Mouse (Mus musculus): ENCODE measurements around the gene Fgfr2. TPM values are rescaled to one million over a fixed set of nuclear protein-coding genes. Genes with fewer than 3 reads are reported as not detected.
A peak's percentile ranks its signal among the peaks of the same experiment; 100 is the strongest.

Fgfr2 gene
- total RNA-seq, 2 experiments from 2014 or later: 190 to 480 TPM

DNA sequence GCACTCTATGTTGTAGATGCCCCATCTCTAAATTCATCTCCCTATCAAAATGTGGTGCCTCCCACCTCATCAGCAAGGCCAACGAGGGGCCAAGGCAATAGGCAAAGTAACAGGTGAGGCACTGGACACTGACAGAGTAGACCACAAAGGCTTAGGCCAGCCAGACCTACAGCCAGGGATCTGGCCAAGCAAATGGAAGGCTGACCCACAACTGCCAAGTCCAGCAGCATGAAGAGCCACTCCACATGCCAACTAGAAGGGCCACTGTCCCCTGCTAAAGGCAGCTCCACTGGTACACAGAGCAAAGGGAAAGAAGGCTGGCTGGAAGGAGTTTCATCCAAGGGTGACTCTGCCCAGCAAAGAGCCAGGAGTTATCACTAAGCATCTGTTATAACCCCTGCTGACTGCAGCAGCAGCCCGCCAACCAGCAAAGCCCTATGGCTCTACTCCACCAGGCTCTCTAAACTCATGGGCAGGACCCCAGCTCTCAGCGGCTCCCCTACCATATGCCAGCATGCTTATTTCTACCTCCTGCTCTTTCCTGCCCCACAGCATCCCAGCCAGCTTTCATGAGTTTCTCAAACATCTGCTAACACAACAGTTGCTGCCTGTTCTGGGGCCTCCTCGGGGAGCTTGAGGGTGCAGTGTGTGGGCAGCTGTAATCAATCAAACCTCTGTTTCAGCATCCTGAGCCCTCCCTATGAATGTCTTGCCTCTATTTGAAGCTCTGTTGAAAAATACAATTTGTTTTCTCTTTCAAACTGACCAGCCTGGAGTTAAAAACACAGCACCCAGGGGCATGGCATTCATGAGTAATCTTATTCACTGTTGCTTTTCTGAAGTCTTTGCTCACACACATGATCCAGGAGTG is 369.4 kb downstream of the Fgfr2 start:
- no peak for DNase-seq

DNA sequence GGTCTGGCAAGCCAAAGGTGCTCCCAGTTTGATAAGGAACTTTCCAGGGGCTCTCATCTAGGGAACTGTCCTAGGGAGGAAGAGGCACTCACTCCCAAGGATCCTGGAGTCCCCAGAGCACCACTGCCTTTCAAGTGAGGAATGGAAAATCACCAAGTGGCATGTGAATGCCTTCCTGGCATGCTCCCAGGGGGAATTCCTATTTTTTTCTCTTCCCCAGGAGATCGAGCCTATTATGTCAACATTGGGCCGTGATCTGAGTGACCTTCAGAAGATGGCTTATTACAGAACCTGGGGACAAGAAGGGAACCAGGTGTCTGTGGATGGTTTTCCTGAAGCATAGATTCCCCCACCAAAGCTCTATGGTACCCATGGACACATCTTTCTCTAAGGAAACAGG is 371.4 kb downstream of the Fgfr2 start:
- peak; percentile 63 to 75 for DNase-seq

DNA sequence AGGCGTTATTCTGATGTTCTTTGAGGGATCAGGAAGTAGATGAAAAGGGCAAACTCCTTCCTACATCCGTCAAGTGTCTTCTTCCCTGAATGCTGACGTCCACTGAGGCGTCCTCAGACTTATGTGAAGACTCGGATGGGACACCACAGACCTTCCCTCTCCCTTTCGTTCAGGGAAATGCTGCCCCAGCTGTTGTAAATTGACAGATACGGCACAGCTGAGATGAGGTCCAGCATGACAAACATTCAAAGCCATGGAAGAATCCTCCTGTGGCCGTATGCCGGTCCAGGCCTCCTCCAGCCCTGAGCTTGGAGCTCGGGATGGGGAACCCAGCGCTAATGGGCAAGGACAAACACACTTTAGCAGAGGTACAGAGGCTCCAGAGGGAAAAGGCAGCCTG is 373.6 kb downstream of the Fgfr2 start:
- DNase-seq: no peak

DNA sequence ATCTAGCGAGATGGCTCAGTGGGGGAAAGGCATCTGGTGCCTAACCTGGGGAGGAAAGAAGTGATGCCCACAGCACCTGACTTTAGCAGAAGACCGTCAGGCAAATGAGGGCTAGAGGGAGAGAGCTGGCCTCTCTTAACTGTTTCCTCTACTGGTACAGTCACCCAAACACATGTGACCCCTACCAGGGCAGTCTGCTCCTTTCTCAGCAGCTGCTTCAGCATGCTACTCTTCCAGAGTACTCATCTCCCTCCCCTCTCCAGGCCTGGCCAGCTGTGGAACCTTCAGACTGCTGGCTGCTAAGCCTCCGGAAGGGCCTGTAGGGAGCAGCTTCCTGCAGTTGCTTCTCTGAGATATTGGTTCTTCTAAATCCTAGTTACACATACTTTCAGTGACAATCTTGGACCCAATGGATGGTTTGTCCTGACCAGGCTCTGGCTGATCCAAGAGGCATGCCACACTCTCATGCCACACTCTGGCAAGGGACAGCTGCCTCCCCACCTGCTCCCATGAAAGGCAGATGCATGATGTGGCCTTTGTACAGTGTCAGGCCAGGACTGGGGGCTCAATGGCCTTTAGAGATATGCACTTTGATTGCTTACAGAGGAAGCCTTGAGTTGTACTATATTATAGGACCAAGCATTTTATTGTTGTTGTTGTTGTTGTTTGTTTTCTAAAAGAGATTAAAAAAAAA is 374.9 kb downstream of the Fgfr2 start:
- no peak for DNase-seq

DNA sequence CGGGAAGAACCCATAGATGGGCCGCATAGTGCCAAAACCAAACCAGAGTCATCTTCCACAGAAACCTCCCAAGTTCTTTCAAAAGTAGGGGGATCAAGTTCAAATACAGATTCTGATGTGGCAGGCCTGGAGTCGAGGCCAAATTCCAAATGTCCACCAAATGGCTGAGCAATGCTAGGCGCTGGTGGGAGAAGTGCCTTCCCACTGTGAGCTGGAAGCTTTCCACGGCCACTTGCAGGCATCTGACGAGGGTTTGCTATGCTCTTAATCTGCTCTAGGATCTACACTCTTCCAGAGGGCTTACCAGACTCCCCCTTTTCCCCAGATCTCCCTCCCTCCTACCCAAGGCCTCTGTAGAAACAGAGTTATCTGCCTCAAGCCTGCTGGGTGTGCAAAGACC is 376.1 kb downstream of the Fgfr2 start:
- DNase-seq: no peak

DNA sequence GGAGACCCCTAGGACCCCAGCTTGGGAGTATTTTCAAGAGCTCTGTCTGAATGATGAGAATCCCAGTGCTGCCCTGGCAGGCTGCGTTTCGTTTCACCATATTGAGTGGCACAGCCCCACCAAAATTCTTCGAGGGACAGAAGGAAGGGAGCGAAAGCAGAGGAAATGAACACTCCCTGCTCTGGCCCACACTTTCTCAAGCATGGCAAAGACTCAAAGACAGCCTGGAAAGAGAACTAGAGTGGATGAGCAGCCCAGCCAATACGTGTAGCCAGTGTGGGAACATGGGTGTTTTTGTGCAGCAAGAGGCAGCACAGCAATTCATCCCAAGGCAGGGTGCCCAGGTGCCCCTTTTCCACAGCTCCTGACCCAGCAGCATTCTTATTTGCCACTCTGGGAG is 380.2 kb downstream of the Fgfr2 start:
- DNase-seq: no peak

DNA sequence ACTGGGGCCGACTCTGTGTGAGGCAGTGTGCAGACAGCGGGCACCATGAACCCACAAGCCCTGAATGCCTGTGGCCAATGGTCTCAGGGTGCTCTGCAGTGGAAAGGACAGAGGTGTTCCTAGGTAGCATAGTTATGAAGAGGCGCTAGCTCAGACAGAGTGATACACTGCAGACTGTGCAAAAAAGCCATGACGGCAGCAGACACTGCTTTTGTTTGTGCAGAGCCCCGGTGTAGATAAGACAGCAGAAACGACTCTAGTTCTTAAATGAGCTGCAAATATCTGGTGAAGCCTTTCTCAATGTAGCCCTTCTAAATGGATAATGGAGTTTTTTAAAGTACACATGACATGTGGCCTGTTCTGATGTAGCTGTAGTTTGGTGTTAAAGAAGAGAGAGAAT is 383.3 kb downstream of the Fgfr2 start:
- DNase-seq: no peak

DNA sequence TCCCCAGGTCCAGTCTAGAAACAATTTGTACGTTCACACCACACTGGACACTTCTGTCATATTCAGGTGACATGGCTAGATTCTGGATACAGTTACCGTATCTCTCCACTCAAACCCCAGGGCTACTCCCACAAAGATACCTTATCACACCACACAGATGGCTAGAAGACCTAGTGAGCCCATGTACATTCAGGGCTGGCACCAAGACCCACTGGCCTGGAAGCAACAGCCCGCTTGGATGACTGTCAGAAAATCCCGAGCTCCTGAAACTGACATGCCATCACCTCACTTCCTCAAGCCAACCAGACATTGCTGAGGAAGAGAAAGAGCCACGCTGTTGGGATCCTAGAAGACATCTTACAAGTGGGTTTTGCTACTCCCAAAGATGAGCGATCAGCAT is 384.3 kb downstream of the Fgfr2 start:
- DNase-seq: no peak

DNA sequence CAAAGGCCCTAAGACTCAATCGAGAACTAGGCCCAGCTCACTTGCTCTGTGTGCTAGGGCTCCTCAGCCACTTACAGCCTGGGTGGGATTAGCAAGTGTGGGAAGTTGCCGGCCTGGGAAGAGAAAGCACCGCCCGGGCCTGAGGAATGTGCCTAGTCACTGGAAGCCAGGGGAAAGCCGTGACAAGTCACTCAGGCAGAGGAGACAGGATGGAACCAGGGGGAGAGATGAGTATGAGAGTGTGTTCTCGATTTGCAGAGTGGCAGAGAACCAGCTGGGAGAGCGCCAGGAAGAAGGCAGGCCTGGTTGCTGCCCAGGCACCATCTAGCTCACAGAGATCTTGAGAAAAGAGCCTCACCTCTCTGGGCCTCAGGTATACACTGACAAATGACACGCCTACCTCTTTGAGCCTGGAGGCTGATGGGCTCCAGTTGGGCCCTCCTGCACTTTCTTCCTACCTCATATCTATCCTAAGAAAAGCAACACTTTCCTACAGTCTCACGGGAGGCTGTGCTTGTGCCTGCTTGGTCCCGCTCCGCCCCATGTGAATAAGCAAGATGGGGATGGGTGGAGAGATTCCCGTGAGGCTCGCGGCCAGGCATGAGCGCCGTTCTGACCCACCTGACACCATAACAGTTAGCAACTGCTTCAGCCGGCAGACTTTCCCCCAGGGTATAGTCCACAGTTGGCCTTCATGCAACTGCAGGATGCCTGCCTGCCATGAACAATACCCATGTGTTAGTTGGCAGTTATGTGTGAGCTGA is 386.9 kb downstream of the Fgfr2 start:
- DNase-seq: peak; percentile 80 to 85

DNA sequence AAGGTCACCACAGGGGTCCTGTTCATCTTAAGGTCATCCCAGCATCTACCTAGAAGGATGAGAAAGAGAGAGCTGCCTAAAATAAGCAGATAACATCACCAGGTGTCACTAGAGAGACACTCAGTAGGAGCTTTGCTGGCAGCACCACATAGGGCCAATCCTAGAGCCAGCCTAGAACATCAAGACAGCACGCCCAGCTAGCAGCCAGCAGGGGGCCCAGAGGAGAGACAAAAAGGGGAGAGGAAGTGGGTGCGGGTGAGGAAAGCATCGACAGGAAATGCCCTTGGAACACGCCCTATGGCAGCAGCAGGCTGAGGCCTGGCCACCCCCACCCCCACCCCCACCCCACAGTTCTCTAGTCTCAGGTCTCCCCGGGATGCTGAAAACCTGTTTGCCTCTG is 388.0 kb downstream of the Fgfr2 start:
- peak; percentile 55 to 72 for DNase-seq

DNA sequence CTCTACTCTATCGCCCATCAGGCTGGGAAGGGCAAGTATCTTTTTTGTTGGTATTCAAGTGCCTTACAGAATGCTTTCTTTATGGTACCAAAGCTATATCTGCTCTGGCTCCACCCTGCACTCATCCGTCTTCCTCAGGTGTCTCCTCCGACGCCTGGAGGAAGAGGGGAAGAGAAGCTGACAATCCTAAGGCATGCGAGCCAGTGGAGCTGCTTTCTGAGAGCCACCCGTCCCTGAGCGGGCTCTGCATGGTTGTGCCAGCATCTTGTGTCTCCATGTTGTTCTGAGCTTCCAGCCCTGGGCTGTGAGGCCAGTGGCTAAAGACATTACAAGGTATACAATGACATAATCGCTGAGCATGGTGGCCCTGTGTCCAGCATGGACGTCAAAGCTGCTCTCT is 388.9 kb downstream of the Fgfr2 start:
- DNase-seq: no peak

DNA sequence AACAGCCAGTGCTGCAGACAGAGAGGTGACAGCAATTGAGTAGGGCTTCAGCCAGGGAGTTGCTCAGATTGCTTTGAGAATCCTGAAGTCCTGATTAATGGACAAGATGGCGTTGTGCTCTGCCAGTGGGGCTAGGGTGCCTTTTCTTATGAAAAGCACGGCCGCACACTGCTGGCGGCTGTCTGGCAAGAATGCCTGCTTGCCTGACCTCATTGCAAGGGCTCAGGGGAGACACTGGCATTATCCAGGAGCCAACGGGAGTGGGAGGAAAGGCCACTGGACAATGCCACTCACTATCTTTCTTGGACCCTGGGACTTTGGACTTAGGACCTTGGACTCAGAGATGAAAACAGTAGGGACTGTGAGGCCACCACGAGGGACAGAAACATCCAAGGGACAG is 389.6 kb downstream of the Fgfr2 start:
- DNase-seq: peak; percentile 76 to 79

DNA sequence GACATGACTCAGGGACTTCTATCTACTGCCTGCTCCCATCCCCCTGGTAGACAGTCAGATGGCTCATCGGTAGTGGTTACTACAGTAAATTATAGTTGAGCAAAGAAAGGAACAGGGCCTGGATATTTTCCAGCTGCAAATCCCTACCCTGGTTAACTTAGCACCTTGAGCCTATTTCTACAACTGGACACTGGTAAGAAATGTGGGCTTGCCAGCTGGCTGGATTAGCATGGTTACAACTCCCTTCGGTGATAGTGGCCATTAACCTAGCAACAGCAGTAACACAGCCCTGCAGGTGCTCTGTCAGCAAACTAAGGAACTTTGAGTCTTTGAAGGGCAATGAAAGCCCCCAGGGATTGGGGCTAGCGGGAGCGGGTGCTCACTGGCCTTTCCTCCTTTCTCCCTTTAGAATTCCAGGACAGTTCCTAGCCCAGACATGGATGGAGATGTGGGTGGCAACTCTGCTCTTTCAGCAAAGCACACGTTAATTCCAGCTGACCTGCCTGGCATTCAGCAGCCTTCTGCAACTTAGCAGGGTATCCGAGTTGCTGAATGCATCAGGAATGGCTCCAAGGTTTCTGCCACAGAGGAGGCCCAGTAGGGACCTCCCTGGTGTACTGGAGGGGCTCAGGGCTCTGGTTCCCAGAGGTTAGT is 390.9 kb downstream of the Fgfr2 start:
- DNase-seq: no peak

DNA sequence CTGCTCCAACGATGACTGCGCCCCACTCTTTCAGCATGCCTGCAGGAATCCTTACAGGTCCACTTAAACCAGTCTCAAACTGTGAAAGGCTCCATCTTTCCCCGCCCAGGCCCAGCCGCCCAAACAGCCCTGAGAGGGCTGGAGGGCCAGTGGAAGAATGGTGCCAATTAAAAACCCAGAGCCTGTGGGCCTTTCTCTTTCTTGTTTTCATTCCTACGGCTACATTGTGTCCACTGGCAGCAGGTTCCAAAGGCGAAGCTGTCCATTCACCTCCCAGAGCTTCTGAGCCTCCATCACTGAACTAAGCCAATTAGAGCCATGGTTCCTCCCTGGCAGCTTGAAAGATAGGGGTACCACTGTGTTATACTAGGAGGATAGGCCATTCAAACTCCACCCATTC is 391.6 kb downstream of the Fgfr2 start:
- no peak for DNase-seq

DNA sequence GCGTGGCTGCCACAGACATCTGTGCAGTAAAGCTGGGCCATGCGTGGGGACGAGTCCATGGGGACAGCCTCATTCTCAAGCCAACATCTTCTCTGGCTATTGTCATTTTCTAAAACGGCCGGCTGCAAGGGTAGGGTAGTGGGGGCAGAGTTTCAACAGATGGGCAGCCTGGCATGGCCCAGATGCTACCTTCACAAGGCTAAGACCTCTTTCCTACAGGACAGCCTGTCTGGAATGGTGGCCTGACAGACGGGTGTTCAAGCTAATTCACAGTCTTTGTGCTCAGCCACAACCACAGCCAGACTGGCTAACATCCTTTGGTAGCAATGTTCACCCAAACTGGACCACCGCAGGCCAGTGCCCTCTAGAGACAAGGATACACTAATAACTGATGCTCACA is 392.6 kb downstream of the Fgfr2 start:
- DNase-seq: no peak

DNA sequence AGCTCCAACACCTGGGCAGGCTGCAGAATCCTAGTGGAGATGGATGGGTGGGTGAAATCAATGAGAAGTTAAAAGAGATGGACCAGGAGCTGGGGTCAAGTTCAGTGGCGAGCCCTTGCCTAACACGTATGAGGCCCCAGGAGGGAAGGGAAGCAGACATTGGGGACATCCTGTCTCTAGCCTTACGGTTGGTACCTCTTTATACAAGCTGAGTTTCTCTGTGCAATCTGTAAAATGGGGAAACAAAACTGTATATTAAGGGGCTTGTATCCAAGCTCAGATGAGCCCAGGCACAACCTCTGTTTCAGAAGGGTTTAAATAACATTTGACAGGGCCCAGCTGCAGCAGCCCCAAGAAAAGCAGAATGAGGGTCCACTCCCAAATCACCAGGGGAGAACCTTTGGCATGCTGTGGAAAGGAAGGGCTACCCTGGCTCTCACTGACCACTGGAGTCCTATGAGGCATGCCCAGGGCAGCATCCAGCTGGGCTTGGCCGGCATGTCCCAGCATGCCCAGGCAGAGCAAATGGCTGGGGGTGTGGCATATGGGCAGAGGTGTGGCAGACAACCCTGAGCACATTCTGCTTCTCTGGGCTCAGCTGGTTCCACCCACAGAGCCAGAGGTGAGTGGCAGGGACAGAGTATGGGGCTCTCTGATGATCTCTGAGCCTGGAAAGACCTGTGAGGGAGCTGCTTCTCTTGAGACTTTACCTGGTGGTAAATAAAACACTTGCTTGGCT is 393.9 kb downstream of the Fgfr2 start:
- DNase-seq: no peak

DNA sequence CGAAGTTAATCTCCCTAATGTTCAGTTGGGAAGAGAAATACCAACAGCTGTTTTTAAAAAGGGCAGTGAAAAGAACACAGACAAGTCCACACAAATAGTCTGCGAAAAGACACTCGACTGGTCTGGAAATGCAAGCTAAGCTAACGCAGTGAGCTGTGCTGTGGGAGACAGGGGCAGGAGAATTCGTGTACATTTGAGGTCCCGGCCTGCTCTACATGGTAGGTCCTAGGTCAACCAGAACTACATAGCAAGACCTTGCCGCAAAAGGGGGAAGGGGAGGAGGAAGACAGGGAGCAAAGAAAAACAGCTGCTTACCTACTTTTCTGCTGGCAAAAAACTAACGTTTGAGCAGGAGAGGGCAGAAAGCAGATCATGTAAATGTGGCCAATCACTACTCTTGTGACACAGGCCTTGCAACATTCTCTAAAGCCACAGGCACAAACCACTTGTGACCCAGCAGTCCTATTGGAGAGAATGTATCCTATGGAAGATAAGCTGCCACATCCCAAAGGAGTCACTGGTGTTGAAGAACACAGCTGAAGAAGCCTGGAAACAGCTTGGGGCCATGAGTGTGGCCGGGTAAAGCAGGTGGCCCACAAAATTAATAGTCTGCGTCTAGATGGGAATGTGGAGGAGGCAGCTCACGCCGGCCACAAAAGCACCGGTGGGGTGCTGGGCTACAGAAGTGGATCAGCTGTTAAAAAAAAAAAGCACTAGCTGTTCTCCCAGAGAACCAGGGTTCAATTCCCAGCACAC is 396.9 kb downstream of the Fgfr2 start:
- DNase-seq: no peak

DNA sequence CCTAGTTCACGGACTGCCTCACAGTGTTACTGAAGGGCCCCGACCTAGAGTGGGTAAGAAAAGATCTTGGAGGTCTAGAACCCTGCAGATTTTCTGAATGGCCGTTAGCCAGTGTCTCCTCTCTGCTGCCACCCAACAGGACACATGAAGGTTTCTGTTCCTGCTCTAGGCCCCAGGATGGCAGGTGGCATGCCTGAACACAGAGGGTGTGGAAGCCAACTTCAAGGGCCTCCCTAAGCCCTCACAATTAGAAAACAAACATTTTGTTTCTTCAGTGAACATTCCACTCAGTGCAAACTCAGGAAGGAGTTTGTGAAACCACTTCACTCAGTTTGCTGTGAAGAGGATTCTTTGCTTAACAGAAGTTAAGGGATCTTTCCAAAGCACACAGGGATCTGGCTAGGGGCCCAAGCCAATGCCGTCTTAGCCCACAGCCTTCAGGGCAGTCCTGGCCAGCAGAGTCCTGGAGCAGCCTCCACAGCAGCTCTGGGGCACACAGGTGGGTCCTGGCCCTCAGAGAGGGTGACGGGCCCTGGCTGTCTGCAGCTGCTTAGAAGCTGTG is 398.6 kb downstream of the Fgfr2 start:
- DNase-seq: peak in 1 of 2 experiments; percentile 49

DNA sequence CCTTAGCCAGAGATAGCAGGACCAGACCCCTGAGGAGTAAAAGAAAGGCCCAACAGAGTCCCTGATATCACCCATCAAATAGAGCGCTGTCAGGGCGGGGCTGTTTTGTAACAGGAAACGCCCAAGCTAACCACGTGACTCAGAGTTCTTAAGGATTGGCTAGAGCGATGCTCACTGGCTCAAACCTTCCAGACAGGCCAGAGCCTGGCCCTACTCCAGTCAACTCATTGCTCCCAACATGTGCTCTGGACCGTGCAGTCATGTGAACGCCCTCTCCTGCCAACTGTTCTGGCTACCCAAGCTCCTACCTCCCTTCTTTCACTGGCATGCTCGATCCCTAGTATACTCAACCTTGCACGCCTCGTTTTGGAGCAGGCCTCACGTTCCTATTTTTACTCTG is 399.2 kb downstream of the Fgfr2 start:
- peak; percentile 76 to 78 for DNase-seq

Measured in adrenal gland, postnatal 36 days (tissue).